Mouse (Mus musculus): ENCODE data around the gene Slc2a3. TPM values are rescaled to one million over a fixed set of nuclear protein-coding genes. Genes with fewer than 3 reads are reported as not detected.
"Not testable (repeated sequence)": the region's sequence is repeated elsewhere in the genome, so short reads cannot be mapped to it uniquely, and the experiment has no call there.

Slc2a3 gene
- polyA plus RNA-seq, 1 experiment from 2014 or later: 29.2 TPM

DNA sequence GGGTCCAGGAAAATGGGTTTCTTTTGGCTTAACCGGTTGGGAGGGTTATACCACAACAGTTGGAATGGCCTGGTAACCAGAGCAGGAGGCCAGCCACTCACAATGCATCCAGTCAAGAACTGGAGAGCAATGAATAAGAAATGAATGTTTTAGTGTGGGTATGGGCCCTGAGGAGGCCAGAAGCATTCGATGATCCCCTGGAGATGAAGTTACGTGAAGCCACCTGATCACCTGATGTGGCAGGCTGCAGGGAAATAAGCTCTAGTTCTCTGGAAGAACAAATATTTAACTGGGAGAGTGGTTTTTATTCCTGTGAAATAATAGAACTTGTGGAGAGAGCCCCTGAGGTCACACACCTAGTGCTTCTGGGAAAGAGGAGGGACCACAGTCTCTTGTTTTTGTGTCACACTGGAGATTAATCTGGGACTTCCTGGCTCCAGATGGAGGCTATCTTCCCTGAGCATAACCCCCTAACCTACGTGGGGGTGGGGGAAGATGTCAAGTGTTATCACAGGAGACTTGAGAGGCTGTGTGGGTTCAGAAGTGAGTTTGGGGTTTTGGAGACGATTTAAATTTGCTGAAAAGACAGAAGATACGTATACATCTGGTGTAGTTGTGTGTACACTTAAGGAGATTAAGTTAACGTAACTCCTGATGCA, 86.6 kb downstream of the Slc2a3 start:
- Histone ChIP-seq H3K4me3 (ENCODE audit: low read depth, low read length) (no peak overlapping the region), H3K4me2 (replicated peaks; ENCODE audit: low read depth, low read length) (no peak overlapping the region), H3K9ac (ENCODE audit: low read depth, low read length) (no peak overlapping the region), H3K4me1 (replicated peaks; ENCODE audit: control insufficient read depth, insufficient read depth, low read length) (no peaks in the 10 kb centered on the region), H3K36me3 (ENCODE audit: control insufficient read depth, insufficient read depth, low read length) (no peaks in the 10 kb centered on the region), H3K27me3 (ENCODE audit: control insufficient read depth, insufficient read depth, low read length) (no peaks in the 10 kb centered on the region), H3K9me3 (ENCODE audit: control insufficient read depth, low read length) (no peaks in the 10 kb centered on the region), H3K27ac (ENCODE audit: low read depth, low read length) (no peak overlapping the region)
- no peak for ATAC-seq (ENCODE audit: low FRiP score)
- 60% methylated on average over 7 of the region's 7 CpGs for WGBS
- no peak for DNase-seq (ENCODE audit: low spot score)

DNA sequence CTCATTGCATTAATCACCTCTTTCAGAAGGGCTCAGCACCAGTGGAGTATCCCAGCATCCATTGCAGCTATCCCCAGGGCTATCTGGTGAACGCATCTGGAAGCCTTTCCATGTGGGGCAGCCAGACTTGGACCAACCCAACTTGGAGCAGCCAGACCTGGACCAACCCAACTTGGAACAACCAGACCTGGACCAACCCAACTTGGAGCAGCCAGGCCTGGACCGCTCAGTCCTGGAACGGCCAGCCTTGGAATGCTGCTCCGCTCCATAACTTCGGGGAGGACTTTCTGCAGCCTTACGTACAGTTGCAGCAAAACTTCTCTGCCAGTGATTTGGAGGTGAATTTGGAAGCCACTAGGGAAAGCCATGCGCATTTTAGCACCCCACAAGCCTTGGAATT, 88.3 kb downstream of the Slc2a3 start:
- not testable (repeated sequence) for H3K4me3 ChIP-seq (ENCODE audit: low read depth, low read length); H3K4me1 ChIP-seq (replicated peaks; ENCODE audit: control insufficient read depth, insufficient read depth, low read length); ATAC-seq (ENCODE audit: low FRiP score); H3K36me3 ChIP-seq (ENCODE audit: control insufficient read depth, insufficient read depth, low read length); H3K27me3 ChIP-seq (ENCODE audit: control insufficient read depth, insufficient read depth, low read length); H3K4me2 ChIP-seq (replicated peaks; ENCODE audit: low read depth, low read length); H3K9ac ChIP-seq (ENCODE audit: low read depth, low read length); H3K9me3 ChIP-seq (ENCODE audit: control insufficient read depth, low read length); DNase-seq (ENCODE audit: low spot score); H3K27ac ChIP-seq (ENCODE audit: low read depth, low read length)
- 94% methylated on average over 7 of the region's 7 CpGs for WGBS

DNA sequence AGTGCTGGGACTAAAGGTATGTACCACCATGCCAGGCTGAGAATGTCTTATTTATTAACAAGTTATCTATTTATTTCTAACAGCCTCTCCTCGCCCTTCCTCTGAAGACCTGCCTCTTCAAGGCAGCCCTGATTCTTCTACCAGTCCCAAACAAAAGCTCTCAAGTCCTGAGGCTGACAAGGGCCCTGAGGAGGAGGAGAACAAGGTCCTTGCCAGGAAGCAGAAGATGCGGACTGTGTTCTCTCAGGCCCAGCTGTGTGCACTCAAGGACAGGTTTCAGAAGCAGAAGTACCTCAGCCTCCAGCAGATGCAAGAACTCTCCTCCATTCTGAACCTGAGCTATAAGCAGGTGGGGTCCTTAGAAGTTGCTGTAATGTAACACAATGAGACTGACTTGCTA, 90.0 kb downstream of the Slc2a3 start:
- DNase-seq (ENCODE audit: low spot score) (no peak), ATAC-seq (ENCODE audit: low FRiP score) (no peak)
- Histone ChIP-seq H3K36me3 (ENCODE audit: control insufficient read depth, insufficient read depth, low read length) (no peaks in the 10 kb centered on the region), H3K9ac (ENCODE audit: low read depth, low read length) (no peak overlapping the region), H3K27me3 (ENCODE audit: control insufficient read depth, insufficient read depth, low read length) (peaks cover 3% of the 10 kb centered on the region; the same call in 1 of the 2 replicates), H3K4me3 (ENCODE audit: low read depth, low read length) (no peak overlapping the region), H3K27ac (ENCODE audit: low read depth, low read length) (no peak overlapping the region), H3K4me1 (replicated peaks; ENCODE audit: control insufficient read depth, insufficient read depth, low read length) (no peaks in the 10 kb centered on the region), H3K9me3 (ENCODE audit: control insufficient read depth, low read length) (no peaks in the 10 kb centered on the region), H3K4me2 (replicated peaks; ENCODE audit: low read depth, low read length) (no peak overlapping the region)
- WGBS: 88% methylated on average over 2 of the region's 2 CpGs

DNA sequence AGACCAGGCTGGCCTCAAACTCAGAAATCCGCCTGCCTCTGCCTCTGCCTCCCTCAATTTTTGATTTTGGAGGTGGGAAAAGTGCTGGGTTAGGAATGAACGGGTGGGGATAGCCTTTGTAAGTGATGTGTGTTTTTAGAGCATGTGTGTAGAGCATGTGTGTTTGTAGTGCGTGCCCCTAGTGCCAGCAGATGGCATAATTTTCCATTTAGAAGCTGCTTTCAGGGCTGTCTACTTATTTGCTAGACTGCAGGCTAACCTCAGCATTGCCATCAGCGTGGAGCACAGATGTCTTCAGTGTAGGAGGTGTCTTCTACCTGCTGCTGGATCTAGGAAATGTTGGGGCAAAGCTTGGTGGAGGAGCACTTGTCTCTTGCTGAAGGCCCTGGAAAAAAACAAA, 92.6 kb downstream of the Slc2a3 start:
- Histone ChIP-seq H3K9me3 (ENCODE audit: control insufficient read depth, low read length) (no peaks in the 10 kb centered on the region), H3K36me3 (ENCODE audit: control insufficient read depth, insufficient read depth, low read length) (no peaks in the 10 kb centered on the region), H3K4me2 (replicated peaks; ENCODE audit: low read depth, low read length) (no peak overlapping the region), H3K4me3 (ENCODE audit: low read depth, low read length) (no peak overlapping the region), H3K27me3 (ENCODE audit: control insufficient read depth, insufficient read depth, low read length) (peaks cover 3% of the 10 kb centered on the region; the same call in 1 of the 2 replicates), H3K9ac (ENCODE audit: low read depth, low read length) (no peak overlapping the region), H3K4me1 (replicated peaks; ENCODE audit: control insufficient read depth, insufficient read depth, low read length) (no peaks in the 10 kb centered on the region), H3K27ac (ENCODE audit: low read depth, low read length) (no peak overlapping the region)
- no peak for DNase-seq (ENCODE audit: low spot score)
- ATAC-seq (ENCODE audit: low FRiP score): no peak
- WGBS: 78% methylated on average over 4 of the region's 4 CpGs

DNA sequence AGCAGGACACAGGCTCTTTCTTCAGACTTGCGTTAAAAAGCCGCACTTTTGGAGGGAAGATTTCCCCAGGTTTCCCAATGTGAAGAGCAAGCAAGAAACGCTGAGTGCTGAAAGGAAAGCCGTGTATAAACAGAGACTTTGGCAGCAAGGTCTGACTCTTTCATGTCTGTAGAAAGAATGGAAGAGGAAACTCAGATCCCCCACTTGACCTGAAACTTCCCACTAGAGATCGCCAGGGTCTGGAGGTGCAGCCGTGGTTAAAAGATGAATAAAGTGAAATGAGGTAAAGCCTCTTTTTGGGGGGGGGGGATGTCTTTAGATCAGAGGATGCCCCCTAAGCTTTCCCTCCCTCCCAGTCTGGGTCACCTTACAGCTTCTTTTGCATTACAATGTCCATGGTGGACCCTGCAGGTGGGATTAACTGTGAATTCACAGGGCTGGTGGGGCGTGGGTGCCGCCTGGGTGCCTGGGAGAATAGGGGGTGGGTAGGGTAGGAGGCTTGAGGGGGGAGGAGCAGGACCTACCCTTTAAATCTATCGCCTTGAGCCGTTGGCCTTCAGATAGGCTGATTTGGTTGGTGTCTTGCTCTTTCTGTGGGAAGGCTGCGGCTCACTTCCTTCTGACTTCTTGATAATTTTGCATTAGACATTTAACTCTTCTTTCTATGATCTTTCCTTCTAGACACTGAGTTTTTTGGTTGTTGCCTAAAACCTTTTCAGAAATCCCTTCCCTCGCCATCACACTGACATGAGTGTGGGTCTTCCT, 94.2 kb downstream of the Slc2a3 start, which contains the start of gene Nanog:
TSS of gene Nanog (plus strand) at position 454 of the 765 bp plus-strand sequence.
- DNase-seq (ENCODE audit: low spot score) (no peak), ATAC-seq (ENCODE audit: low FRiP score) (no peak)
- 17% methylated on average over 12 of the region's 12 CpGs for WGBS

DNA sequence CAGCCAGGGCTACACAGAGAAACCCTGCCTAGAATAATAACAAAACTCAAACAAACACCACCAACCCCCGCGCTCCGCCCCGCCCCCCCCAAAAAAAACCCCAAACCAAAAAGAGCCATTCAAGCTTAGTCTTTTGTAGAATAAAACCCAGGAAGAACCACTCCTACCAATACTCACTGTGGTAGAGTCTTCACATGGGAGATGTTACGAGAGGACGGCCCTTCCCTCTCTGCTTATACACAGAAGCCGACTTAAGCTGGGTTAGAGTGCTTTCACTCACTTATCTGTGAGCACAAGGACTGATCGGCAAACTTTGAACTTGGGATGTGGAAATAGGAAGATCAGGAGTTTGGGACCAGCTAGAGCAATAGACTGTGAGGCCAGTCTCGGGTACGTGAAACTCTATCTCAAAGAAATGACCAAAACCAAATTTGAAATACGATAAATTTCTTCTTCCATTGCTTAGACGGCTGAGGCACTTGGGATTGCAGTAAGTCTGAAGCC, 95.1 kb downstream of the Slc2a3 start:
- H3K9ac ChIP-seq (ENCODE audit: low read depth, low read length): no peak overlapping the region
- no peak overlapping the region for H3K4me2 ChIP-seq (replicated peaks; ENCODE audit: low read depth, low read length)
- H3K9me3 ChIP-seq (ENCODE audit: control insufficient read depth, low read length): no peaks in the 10 kb centered on the region
- 72% methylated on average over 12 of the region's 12 CpGs for WGBS
- no peaks in the 10 kb centered on the region for H3K4me1 ChIP-seq (replicated peaks; ENCODE audit: control insufficient read depth, insufficient read depth, low read length)
- DNase-seq (ENCODE audit: low spot score) (no peak), ATAC-seq (ENCODE audit: low FRiP score) (no peak)
- H3K27ac ChIP-seq (ENCODE audit: low read depth, low read length): no peak overlapping the region
- no peak overlapping the region for H3K4me3 ChIP-seq (ENCODE audit: low read depth, low read length)
- no peaks in the 10 kb centered on the region for H3K36me3 ChIP-seq (ENCODE audit: control insufficient read depth, insufficient read depth, low read length)
- H3K27me3 ChIP-seq (ENCODE audit: control insufficient read depth, insufficient read depth, low read length): peaks cover 3% of the 10 kb centered on the region; the same call in 1 of the 2 replicates

More for the DNA sequence above, 94.2 kb downstream of the Slc2a3 start, which contains the start of gene Nanog:
- no peak within 1 kb of the TSS for H3K4me2 ChIP-seq (replicated peaks; ENCODE audit: low read depth, low read length)
- H3K4me3 ChIP-seq (ENCODE audit: low read depth, low read length): no peak within 1 kb of the TSS
- no peaks in the 10 kb centered on the region for H3K9me3 ChIP-seq (ENCODE audit: control insufficient read depth, low read length)
- H3K27ac ChIP-seq (ENCODE audit: low read depth, low read length): no peak within 1 kb of the TSS
- no peaks in the 10 kb centered on the region for H3K36me3 ChIP-seq (ENCODE audit: control insufficient read depth, insufficient read depth, low read length)
- peaks cover 3% of the 10 kb centered on the region; the same call in 1 of the 2 replicates for H3K27me3 ChIP-seq (ENCODE audit: control insufficient read depth, insufficient read depth, low read length)
- no peaks in the 10 kb centered on the region for H3K4me1 ChIP-seq (replicated peaks; ENCODE audit: control insufficient read depth, insufficient read depth, low read length)
- H3K9ac ChIP-seq (ENCODE audit: low read depth, low read length): no peak within 1 kb of the TSS

DNA sequence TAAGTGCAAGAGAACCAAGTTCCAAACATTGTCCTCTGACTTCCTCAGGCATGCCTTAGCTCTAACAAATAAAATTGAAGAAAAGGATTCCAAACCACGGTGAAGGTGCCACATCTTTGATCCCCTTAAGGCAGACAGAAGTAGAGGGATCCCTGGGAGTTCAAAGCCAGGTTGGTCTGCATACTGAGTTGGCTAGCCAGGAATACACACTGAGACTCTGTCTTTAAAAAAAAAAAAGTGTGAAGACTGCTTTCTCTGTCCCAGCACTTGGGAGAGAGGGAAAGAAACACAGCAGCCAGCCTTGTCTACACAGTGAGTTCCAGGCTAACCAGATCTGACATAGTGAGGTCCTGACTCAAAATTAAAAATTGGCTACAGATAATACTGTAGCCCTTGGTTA, 97.7 kb downstream of the Slc2a3 start:
- Histone ChIP-seq H3K27me3 (ENCODE audit: control insufficient read depth, insufficient read depth, low read length) (peaks cover 3% of the 10 kb centered on the region; the same call in 1 of the 2 replicates), H3K9ac (ENCODE audit: low read depth, low read length) (no peak overlapping the region), H3K4me1 (replicated peaks; ENCODE audit: control insufficient read depth, insufficient read depth, low read length) (no peaks in the 10 kb centered on the region), H3K4me3 (ENCODE audit: low read depth, low read length) (no peak overlapping the region), H3K4me2 (replicated peaks; ENCODE audit: low read depth, low read length) (no peak overlapping the region), H3K9me3 (ENCODE audit: control insufficient read depth, low read length) (no peaks in the 10 kb centered on the region), H3K27ac (ENCODE audit: low read depth, low read length) (no peak overlapping the region), H3K36me3 (ENCODE audit: control insufficient read depth, insufficient read depth, low read length) (no peaks in the 10 kb centered on the region)
- DNase-seq (ENCODE audit: low spot score) (no peak), ATAC-seq (ENCODE audit: low FRiP score) (no peak)
- WGBS: 0% methylated on average over 1 of the region's 1 CpGs

DNA sequence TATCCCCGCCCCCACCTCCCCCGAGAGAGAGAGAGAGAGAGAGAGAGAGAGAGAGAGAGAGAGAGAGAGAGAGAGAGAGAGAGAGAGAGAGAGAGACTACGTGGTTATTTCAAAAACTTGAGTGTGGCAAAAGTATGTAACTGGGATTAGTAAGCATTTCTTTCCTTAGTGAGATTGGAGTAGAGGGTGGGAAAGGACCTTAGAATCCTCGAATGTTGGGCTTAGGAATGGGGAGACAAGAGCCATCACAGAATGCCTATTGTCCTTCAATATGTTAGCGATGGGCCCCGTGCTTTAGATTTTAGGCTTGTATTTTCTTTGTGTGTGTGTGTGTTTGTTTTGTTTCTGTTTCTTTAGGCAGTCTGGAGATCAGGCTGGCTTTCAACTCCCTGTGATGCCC, 98.2 kb downstream of the Slc2a3 start:
- ATAC-seq (ENCODE audit: low FRiP score): no peak
- no peak for DNase-seq (ENCODE audit: low spot score)
- no peaks in the 10 kb centered on the region for H3K4me1 ChIP-seq (replicated peaks; ENCODE audit: control insufficient read depth, insufficient read depth, low read length)
- peaks cover 3% of the 10 kb centered on the region; the same call in 1 of the 2 replicates for H3K27me3 ChIP-seq (ENCODE audit: control insufficient read depth, insufficient read depth, low read length)
- no peaks in the 10 kb centered on the region for H3K36me3 ChIP-seq (ENCODE audit: control insufficient read depth, insufficient read depth, low read length)
- H3K4me3 ChIP-seq (ENCODE audit: low read depth, low read length): no peak overlapping the region
- no peak overlapping the region for H3K4me2 ChIP-seq (replicated peaks; ENCODE audit: low read depth, low read length)
- WGBS: 17% methylated on average over 4 of the region's 6 CpGs
- no peak overlapping the region for H3K9ac ChIP-seq (ENCODE audit: low read depth, low read length)
- no peak overlapping the region for H3K27ac ChIP-seq (ENCODE audit: low read depth, low read length)
- no peaks in the 10 kb centered on the region for H3K9me3 ChIP-seq (ENCODE audit: control insufficient read depth, low read length)

Measured in hindbrain, embryonic 11.5 days (tissue).